Mouse (Mus musculus) small intestine, adult 2 months (tissue): ENCODE results near the gene Stn1.

ENCODE experiments used
- CTCF ChIP-seq: fragments of 200-500 bp; IDR thresholded peaks from 2 replicates; pipeline ENCODE4 v1.5.1; 2012; ENCODE audit warnings: low read depth, mild to moderate bottlenecking, control low read depth, inconsistent platforms, low read length, moderate library complexity, mixed read lengths; ENCODE audit not compliant: insufficient replicate concordance, insufficient read length; ENCODE audit errors: extremely low read depth
- POLR2A ChIP-seq: fragments of 200-500 bp; IDR thresholded peaks from 2 replicates; pipeline ENCODE4 v1.6.1; 2012; ENCODE audit warnings: low read depth, mild to moderate bottlenecking, control low read depth, inconsistent platforms, low read length, moderate library complexity

GRCm38 (mm10) chr19:47462725-47463124 lies 74.6 kb downstream of the Stn1 start:
- TF ChIP-seq CTCF (no peak), POLR2A (no peak)
